Mouse (Mus musculus): ENCODE data around the gene Fam163b. TPM values are rescaled to one million over a fixed set of nuclear protein-coding genes. Genes with fewer than 3 reads are reported as not detected.

Gene Fam163b
- polyA plus RNA-seq, 1 experiment from 2014 or later, result 5.4 TPM

- WGBS, result 56% methylated on average over 2 of the region's 2 CpGs
Measured at GRCm38 (mm10) chr2:27079649-27080048, 62.6 kb downstream of the Fam163b start.

GRCm38 (mm10) chr2:27079152-27079584 lies 63.1 kb downstream of the Fam163b start, which contains the start of gene Adamtsl2:
TSS of gene Adamtsl2 (plus strand) at chr2:27079379.
- Histone ChIP-seq H3K9ac (no peak within 1 kb of the TSS), H3K9me3 (no peaks in the 10 kb centered on the region), H3K4me1 (peaks cover 19% of the 10 kb centered on the region), H3K36me3 (replicated peaks) (no peaks in the 10 kb centered on the region), H3K27me3 (replicated peaks) (no peaks in the 10 kb centered on the region), H3K4me3 (no peak within 1 kb of the TSS), H3K4me2 (peak within 1 kb of the TSS; percentile 19; the same call in 1 of the 2 replicates), H3K27ac (peak within 1 kb of the TSS; percentile 53)
- WGBS, result 7% methylated on average over 10 of the region's 10 CpGs
- ATAC-seq (replicated peaks), result peak; percentile 82

More at GRCm38 (mm10) chr2:27079649-27080048, 62.6 kb downstream of the Fam163b start:
- no peaks in the 10 kb centered on the region for H3K36me3 ChIP-seq (replicated peaks)
- H3K4me1 ChIP-seq, result peaks cover 19% of the 10 kb centered on the region
- H3K27me3 ChIP-seq (replicated peaks), result no peaks in the 10 kb centered on the region
- no peaks in the 10 kb centered on the region for H3K9me3 ChIP-seq
- ATAC-seq (replicated peaks), result peak; percentile 56
- H3K4me2 ChIP-seq, result peak overlapping the region; percentile 19; the same call in 1 of the 2 replicates
- H3K27ac ChIP-seq, result peak overlapping the region; percentile 53
- no peak overlapping the region for H3K4me3 ChIP-seq
- no peak overlapping the region for H3K9ac ChIP-seq

- no peak for ATAC-seq (replicated peaks)
- Histone ChIP-seq H3K4me2 (no peak overlapping the region), H3K4me1 (peaks cover 19% of the 10 kb centered on the region), H3K9me3 (no peaks in the 10 kb centered on the region), H3K27ac (no peak overlapping the region), H3K4me3 (no peak overlapping the region), H3K27me3 (replicated peaks) (no peaks in the 10 kb centered on the region), H3K36me3 (replicated peaks) (no peaks in the 10 kb centered on the region), H3K9ac (no peak overlapping the region)
- WGBS, result 21% methylated on average over 2 of the region's 2 CpGs
Measured at GRCm38 (mm10) chr2:27078312-27078711, 64.0 kb downstream of the Fam163b start.

DNA sequence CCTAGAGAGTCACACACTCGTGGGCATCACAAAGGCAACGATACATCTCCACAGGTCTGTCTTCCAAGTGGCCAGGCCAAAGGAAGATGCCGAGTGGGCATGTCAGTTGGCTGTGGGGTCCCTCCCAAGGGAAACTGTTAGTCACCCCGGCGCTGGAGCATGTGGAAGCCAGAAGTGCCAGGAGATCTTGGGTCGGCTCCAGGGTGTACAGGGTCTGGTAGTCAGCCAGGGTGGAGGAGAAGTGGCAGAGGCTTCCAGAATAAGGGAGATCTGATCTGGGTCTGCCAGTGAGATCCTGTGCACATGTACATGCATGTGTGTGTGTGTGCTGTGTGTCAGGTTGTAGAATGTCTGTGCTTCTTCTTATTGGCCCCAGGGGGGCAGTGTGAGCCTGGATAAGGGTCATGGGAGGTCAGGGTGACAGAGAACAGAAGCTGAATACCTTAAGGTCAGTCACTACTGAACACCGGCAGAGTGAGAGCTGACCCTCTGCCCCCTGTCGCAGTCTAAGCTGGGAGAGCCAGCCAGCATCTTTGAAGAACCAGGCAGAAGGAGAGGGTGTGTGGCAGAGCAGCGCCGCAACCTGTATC lies 64.5 kb downstream of the Fam163b start:
- WGBS, result 59% methylated on average over 10 of the region's 10 CpGs
- no peak overlapping the region for H3K4me2 ChIP-seq
- no peaks in the 10 kb centered on the region for H3K36me3 ChIP-seq (replicated peaks)
- no peak for ATAC-seq (replicated peaks)
- H3K4me3 ChIP-seq, result no peak overlapping the region
- peaks cover 19% of the 10 kb centered on the region for H3K4me1 ChIP-seq
- H3K27me3 ChIP-seq (replicated peaks), result no peaks in the 10 kb centered on the region
- H3K9ac ChIP-seq, result no peak overlapping the region
- no peak overlapping the region for H3K27ac ChIP-seq
- H3K9me3 ChIP-seq, result no peaks in the 10 kb centered on the region

- no peak for ATAC-seq (replicated peaks)
- 72% methylated on average over 3 of the region's 3 CpGs for WGBS
- Histone ChIP-seq H3K9me3 (no peaks in the 10 kb centered on the region), H3K4me3 (no peak overlapping the region), H3K4me2 (no peak overlapping the region), H3K4me1 (peaks cover 22% of the 10 kb centered on the region), H3K27me3 (replicated peaks) (no peaks in the 10 kb centered on the region), H3K27ac (no peak overlapping the region), H3K36me3 (replicated peaks) (no peaks in the 10 kb centered on the region), H3K9ac (no peak overlapping the region)
Measured at GRCm38 (mm10) chr2:27075485-27075884, 66.8 kb downstream of the Fam163b start.

DNA sequence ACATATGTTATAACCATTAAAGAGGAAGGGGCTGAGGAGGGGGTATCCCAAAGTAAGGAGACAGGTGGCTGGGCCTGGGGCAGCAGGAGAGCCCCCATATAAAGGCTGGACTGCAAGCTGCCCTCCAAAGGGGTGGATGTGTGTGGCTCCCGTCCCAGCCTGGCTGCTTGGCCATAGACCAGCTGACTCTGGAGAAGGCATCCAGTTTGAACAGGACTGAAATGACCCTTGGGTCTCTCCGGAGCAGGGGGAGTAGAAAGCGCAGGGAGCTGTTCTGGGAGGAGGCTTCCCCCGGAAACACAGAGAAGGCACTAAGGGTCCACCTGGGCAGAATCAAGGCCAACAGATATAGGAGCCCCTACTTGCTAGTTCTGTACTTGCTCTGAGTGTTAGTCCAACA lies 67.5 kb downstream of the Fam163b start:
- ATAC-seq (replicated peaks), result no peak
- H3K27ac ChIP-seq, result no peak overlapping the region
- peaks cover 20% of the 10 kb centered on the region for H3K4me1 ChIP-seq
- H3K4me3 ChIP-seq, result no peak overlapping the region
- H3K27me3 ChIP-seq (replicated peaks), result no peaks in the 10 kb centered on the region
- H3K9ac ChIP-seq, result no peak overlapping the region
- no peaks in the 10 kb centered on the region for H3K9me3 ChIP-seq
- H3K36me3 ChIP-seq (replicated peaks), result no peaks in the 10 kb centered on the region
- no peak overlapping the region for H3K4me2 ChIP-seq
- WGBS, result 84% methylated on average over 4 of the region's 4 CpGs

- no peak overlapping the region for H3K9ac ChIP-seq
- H3K36me3 ChIP-seq (replicated peaks), result no peaks in the 10 kb centered on the region
- no peak overlapping the region for H3K4me3 ChIP-seq
- H3K4me2 ChIP-seq, result no peak overlapping the region
- H3K4me1 ChIP-seq, result peaks cover 6% of the 10 kb centered on the region
- no peaks in the 10 kb centered on the region for H3K27me3 ChIP-seq (replicated peaks)
- no peak overlapping the region for H3K27ac ChIP-seq
- H3K9me3 ChIP-seq, result no peaks in the 10 kb centered on the region
- 76% methylated on average over 4 of the region's 4 CpGs for WGBS
- ATAC-seq (replicated peaks), result no peak
Measured at GRCm38 (mm10) chr2:27073407-27073806, 68.9 kb downstream of the Fam163b start.

DNA sequence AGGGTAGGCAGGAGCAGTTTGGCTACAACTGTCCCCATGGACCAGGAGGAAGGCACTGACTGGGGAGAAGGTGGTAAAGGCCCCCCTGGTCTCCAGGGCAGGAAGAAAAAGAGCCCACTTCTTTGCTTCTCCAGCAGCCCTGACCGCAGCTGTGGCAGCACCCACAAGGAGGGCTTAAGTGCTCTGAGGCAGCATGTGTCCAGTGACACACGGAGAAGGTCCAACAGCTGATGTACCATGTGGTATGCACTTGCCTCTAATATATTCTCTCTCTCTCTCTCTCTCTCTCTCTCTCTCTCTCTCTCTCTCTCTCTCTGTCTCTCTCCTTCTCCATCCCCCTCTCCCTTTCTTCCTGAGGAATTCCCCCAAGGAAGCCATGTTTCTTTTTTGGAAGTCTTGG lies 70.3 kb downstream of the Fam163b start, which contains the start of gene Mymk:
TSS of gene Mymk (minus strand) at position 202 of the 400 bp plus-strand sequence.
- Histone ChIP-seq H3K27ac (no peak within 1 kb of the TSS), H3K4me3 (no peak within 1 kb of the TSS), H3K4me1 (peaks cover 2% of the 10 kb centered on the region; the same call in 1 of the 2 replicates), H3K36me3 (replicated peaks) (no peaks in the 10 kb centered on the region), H3K9me3 (no peaks in the 10 kb centered on the region), H3K27me3 (replicated peaks) (no peaks in the 10 kb centered on the region), H3K4me2 (no peak within 1 kb of the TSS), H3K9ac (no peak within 1 kb of the TSS)
- no peak for ATAC-seq (replicated peaks)
- 84% methylated on average over 2 of the region's 2 CpGs for WGBS

DNA sequence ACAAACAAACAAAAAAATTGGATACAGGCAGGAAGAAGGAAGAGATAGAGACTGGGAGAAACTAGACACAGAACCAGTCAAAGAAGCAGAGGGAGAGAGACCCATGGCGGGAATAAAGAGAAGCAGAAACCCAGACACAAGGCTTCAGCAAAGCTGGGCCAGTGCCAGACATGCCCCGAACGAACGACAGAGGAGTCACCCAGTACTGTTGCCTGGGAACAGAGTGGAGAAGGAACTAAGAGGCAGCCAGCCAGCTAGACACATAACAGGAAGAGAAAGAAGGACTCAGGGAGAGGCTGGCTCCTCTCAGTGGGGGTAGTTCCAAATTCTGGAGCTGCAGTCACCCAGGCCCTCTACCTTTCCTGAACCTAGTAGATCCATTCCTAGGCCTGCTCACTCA lies 71.2 kb downstream of the Fam163b start:
- Histone ChIP-seq H3K27ac (no peak overlapping the region), H3K36me3 (replicated peaks) (no peaks in the 10 kb centered on the region), H3K9ac (no peak overlapping the region), H3K4me2 (no peak overlapping the region), H3K27me3 (replicated peaks) (no peaks in the 10 kb centered on the region), H3K9me3 (no peaks in the 10 kb centered on the region), H3K4me3 (no peak overlapping the region), H3K4me1 (peaks cover 2% of the 10 kb centered on the region; the same call in 1 of the 2 replicates)
- no peak for ATAC-seq (replicated peaks)
- WGBS, result 53% methylated on average over 4 of the region's 4 CpGs

GRCm38 (mm10) chr2:27070247-27070813 lies 72.0 kb downstream of the Fam163b start:
- no peaks in the 10 kb centered on the region for H3K9me3 ChIP-seq
- WGBS, result 81% methylated on average over 2 of the region's 2 CpGs
- no peak overlapping the region for H3K4me2 ChIP-seq
- H3K4me3 ChIP-seq, result no peak overlapping the region
- H3K4me1 ChIP-seq, result peaks cover 2% of the 10 kb centered on the region; the same call in 1 of the 2 replicates
- no peak overlapping the region for H3K27ac ChIP-seq
- H3K36me3 ChIP-seq (replicated peaks), result no peaks in the 10 kb centered on the region
- ATAC-seq (replicated peaks), result no peak
- H3K9ac ChIP-seq, result no peak overlapping the region
- H3K27me3 ChIP-seq (replicated peaks), result no peaks in the 10 kb centered on the region

- Histone ChIP-seq H3K4me3 (no peak overlapping the region), H3K27me3 (replicated peaks) (no peaks in the 10 kb centered on the region), H3K36me3 (replicated peaks) (no peaks in the 10 kb centered on the region), H3K4me1 (peaks cover 2% of the 10 kb centered on the region; the same call in 1 of the 2 replicates), H3K27ac (no peak overlapping the region), H3K9me3 (no peaks in the 10 kb centered on the region), H3K4me2 (no peak overlapping the region), H3K9ac (no peak overlapping the region)
- 53% methylated on average over 3 of the region's 3 CpGs for WGBS
- no peak for ATAC-seq (replicated peaks)
Measured at GRCm38 (mm10) chr2:27069646-27070045, 72.6 kb downstream of the Fam163b start.

DNA sequence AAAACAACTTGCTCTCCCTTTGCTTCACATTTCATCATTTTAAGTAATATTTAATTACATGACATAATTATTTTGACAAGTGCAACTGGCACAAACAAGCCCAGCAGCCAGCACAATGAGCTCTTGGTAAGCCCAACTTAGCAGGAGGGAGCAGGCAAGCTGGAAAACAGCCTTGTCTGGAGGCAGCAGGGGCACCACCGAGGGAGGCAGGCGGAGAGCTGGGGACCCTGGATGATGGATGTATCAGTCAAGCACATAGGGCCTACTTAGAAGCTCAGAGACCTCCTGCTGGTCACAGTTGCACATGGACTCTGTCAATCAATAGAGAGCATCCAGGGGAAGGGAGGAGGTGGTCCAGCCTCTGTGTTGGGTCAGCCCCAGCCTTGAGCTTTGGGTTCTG lies 74.3 kb downstream of the Fam163b start:
- Histone ChIP-seq H3K9ac (no peak overlapping the region), H3K4me2 (no peak overlapping the region), H3K4me1 (peaks cover 2% of the 10 kb centered on the region; the same call in 1 of the 2 replicates), H3K27ac (no peak overlapping the region), H3K9me3 (no peaks in the 10 kb centered on the region), H3K36me3 (replicated peaks) (no peaks in the 10 kb centered on the region), H3K4me3 (no peak overlapping the region), H3K27me3 (replicated peaks) (no peaks in the 10 kb centered on the region)
- 43% methylated on average over 2 of the region's 2 CpGs for WGBS
- no peak for ATAC-seq (replicated peaks)

DNA sequence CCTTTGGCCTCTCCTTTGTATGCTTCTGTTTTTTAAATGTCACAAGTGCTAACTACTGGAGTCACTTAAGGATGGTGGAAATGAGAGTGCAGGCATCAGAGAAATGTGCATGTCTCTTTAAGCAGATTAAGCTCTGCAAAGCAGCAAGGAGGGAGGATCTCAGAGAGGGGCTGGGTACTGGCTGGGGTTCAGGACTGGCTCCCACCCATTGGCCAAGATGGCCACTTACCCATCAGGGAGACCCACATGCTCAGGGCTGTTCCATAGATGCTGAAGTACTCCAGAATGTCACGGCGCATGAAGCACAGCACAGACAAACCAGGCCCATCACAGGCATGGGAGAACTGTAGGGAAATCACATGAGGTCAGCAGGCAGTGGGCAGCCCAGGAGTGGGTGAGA lies 75.2 kb downstream of the Fam163b start:
- Histone ChIP-seq H3K27me3 (replicated peaks) (no peaks in the 10 kb centered on the region), H3K36me3 (replicated peaks) (no peaks in the 10 kb centered on the region), H3K9me3 (no peaks in the 10 kb centered on the region), H3K4me1 (peaks cover 2% of the 10 kb centered on the region; the same call in 1 of the 2 replicates), H3K9ac (no peak overlapping the region), H3K4me2 (no peak overlapping the region), H3K4me3 (no peak overlapping the region), H3K27ac (no peak overlapping the region)
- 72% methylated on average over 2 of the region's 2 CpGs for WGBS
- ATAC-seq (replicated peaks), result no peak
